Mouse (Mus musculus) adrenal gland, adult 8-10 months (tissue): ENCODE measurements around the gene Mrs2. TPM values are rescaled to one million over a fixed set of nuclear protein-coding genes. Genes with fewer than 3 reads are reported as not detected.

ENCODE experiments used
- DNase-seq: peaks from one replicate; pipeline ENCODE4 v3.0.0; 2022
- total RNA-seq, 4 experiments: library from RNA; stranded (reverse); gene quantifications; 2 replicates each; pipeline ENCODE4 v1.2.4; 2022

Gene Mrs2
- total RNA-seq = 10 to 100 TPM; 47.2 to 58.3 (median 53.6) TPM

GRCm38 (mm10) chr13:25019793-25020539, at the start of gene Mrs2:
Gene Mrs2 (minus strand): TSS chr13:25020379.
- DNase-seq = peak; percentile 86

- DNase-seq = no peak
Observed at GRCm38 (mm10) chr13:25069765-25070164, 49.6 kb upstream of the Mrs2 start.

GRCm38 (mm10) chr13:25067183-25067582, 47.0 kb upstream of the Mrs2 start:
- DNase-seq = no peak

DNA sequence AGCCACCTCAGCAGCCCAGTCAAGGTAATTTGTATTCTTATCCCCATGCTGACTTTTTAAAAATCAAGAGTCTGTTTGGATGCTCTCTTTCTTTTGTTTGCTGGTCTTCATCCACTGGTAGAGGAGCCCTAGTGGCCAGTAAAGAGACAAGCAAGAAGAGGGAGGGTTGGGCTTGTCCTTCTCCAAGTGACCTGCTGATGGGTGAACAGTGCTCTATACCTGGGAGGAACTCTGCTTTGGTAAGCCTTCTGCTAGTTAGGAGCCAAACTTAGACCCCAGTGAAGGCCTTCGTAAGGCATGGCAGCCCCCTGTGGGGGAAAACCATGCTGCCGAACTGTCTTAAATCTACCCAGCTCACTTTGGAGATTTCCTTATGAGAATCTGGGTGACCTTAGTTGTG, 46.5 kb upstream of the Mrs2 start:
- no peak for DNase-seq

DNA sequence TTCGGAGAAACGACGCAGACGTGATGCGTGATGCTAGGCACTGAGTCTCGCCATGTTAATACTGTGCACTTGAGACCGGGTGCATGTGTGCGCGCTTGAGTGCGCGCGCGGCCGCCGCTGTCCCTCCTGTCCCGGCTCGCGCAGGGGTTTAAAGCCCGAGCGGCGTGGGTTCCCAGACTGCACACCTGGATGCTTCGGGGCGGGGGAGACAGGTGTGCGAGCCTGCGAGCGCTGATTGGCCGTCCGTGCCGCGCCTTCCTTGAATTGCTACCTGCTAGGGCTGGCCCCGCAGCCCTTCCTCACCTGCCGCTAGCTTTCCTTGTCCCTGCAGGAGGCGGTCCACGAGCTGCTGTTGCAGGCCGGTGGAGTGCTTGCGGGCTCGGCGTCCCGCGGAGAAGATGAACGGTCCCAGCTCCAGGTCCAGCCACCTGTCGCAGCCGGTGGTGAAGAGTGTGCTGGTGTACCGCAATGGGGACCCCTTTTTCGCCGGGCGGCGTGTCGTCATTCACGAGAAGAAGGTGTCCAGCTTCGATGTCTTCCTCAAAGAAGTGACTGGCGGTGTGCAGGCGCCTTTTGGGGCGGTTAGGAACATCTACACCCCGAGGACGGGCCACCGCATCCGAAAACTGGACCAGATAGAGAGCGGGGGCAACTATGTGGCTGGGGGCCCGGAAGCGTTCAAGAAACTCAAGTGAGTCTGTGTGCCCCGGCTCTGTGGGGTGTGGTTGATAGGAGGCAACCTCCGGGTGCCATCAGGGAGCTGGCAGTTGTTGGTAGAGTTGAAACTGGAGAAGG, 35.9 kb upstream of the Mrs2 start, which contains the start of gene Dcdc2a:
TSS of gene Dcdc2a (plus strand) at position 132 of the 795 bp plus-strand sequence.
- DNase-seq = no peak

DNA sequence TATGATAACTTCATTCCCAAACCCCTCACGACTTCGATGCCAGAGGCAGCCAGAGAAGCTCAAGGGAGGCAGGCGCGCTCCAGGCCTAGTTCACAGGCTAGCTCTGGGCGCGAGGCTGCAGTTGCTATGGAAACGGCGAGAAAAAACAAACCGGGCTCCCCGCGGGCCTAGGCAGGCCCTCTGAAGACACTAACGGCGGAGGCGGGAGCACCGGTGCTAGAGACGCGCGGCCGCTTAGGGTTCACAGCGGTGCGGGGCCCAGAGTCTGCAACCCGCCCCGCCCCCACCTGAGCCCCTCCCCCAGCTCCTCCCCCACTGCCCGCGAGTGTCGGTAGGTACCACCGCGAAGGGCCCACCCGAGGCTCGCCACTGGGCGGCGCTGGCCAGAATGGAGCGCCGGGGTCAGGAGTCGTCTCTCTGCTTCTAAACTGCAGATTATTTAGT, 35.0 kb upstream of the Mrs2 start:
- DNase-seq = peak; percentile 39

GRCm38 (mm10) chr13:25052671-25053070, 32.5 kb upstream of the Mrs2 start:
- DNase-seq = no peak

- no peak for DNase-seq
Observed at GRCm38 (mm10) chr13:25039488-25039887, 19.3 kb upstream of the Mrs2 start.

DNA sequence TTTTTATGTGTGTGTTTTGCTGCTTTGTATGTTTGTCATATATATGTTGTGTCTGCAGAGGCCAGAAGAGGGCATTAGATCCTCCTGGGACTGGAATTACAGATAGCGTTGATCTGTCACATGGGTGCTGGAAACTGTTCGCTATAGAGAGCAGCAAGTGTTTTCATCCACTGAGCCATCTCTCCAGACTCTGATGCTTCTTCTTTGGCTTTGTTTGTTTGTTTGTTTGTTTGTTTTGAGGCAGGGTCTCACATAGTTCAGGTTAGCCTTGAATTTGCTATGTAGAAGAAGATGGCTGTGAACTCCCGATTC, 6.9 kb upstream of the Mrs2 start:
- no peak for DNase-seq

GRCm38 (mm10) chr13:25026409-25027113, 6.4 kb upstream of the Mrs2 start:
- no peak for DNase-seq

GRCm38 (mm10) chr13:25024655-25025054, 4.5 kb upstream of the Mrs2 start:
- DNase-seq = no peak

DNA sequence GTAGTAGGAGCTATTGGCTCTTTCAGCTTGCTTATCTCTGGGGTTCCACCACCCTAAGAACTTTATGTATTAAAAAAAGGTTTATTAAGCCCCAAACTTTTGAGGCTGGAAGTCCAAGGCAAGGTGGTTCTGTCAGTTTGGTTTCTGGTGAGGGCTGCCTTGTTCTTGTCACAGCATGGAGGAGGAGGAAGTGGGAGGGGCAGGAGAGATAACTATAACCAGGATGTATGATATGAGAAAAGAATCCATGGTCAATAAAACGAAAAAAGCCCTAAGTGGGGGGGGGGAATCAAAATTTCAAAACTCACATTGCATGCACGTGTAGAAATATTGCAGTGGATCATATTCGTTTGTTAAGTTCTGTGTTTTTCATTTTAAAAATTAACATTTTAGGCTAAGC, 3.0 kb upstream of the Mrs2 start:
- DNase-seq = no peak

GRCm38 (mm10) chr13:25022386-25022785, 2.2 kb upstream of the Mrs2 start:
- no peak for DNase-seq

DNA sequence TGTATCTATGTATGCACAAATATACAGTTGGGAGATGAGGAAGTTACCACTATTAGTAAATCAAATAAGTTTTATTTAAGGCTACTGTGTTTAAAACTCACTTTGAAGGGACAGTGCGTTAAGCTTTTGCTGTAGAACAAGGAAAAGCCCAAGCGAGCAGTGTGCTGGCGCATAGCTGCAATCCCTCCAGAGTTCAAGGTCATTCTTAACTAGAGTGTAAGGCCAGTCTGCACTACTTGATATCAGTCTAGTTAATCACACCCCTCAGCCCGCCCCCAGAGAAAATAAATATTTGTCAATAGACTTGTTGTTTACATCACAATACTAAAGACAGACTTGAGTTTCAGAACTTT, 337 bp upstream of the Mrs2 start:
- no peak for DNase-seq

DNA sequence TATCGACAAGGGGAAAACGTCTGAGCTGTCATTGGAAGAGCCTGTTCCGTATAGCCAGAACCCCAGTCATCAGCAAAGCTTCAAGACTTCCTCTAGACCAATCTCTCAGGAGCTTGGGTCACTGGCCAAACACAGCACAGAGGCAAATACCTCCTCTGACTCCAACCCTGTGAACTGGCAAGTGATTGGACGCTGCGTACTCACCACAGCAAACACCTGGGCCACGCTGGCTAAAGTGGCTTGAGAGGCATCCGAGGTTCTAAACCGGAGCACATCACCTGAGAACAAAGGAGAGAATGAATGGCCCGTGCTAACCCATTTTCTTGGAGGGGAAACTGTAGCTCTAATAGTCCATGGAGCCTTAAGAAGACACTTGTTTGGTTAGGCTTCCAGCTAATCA, 1.9 kb downstream of the Mrs2 start:
- DNase-seq = no peak

GRCm38 (mm10) chr13:25007115-25007514, 13.1 kb downstream of the Mrs2 start:
- no peak for DNase-seq

- DNase-seq = no peak
Observed at GRCm38 (mm10) chr13:25002965-25003364, 17.2 kb downstream of the Mrs2 start.

- no peak for DNase-seq
Observed at GRCm38 (mm10) chr13:24999538-24999937, 20.6 kb downstream of the Mrs2 start.

GRCm38 (mm10) chr13:24993160-24993559, 27.0 kb downstream of the Mrs2 start:
- DNase-seq = no peak

GRCm38 (mm10) chr13:24989006-24989405, 31.2 kb downstream of the Mrs2 start:
- DNase-seq = no peak

- DNase-seq = peak; percentile 25
Observed at GRCm38 (mm10) chr13:24988391-24988790, 31.8 kb downstream of the Mrs2 start.

GRCm38 (mm10) chr13:24985435-24985834, 34.7 kb downstream of the Mrs2 start:
- no peak for DNase-seq

DNA sequence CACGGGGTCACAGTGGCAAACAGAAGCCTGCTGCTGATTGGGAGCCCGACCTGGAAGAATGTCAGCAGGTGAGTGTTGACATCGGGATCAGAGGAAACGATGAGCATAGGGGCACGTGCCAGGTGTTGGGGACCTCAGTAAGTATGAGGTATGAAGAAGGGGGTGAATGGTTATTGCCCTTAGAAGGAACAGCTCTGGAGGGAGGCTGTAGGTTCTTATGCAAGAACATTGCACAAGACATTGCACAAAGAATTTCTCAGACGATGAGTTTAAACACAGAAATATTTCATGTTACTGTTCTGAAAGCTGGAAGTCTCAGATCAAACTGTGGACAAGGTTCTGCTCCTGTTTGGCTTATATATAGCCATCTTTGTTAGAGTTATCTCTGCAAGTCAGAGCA, 39.1 kb downstream of the Mrs2 start:
- no peak for DNase-seq
